Mouse (Mus musculus) midbrain, postnatal 0 days (tissue): ENCODE data around the gene Tomm34. TPM values are rescaled to one million over a fixed set of nuclear protein-coding genes. Genes with fewer than 3 reads are reported as not detected.
A peak's percentile ranks its signal among the peaks of the same experiment; 100 is the strongest.

ENCODE experiments used
- ATAC-seq: fragments of 200-750 bp; cut with Nextera tagmentation; 2 replicates; pipeline ENCODE4 v1.8.0; 2017; ENCODE audit warnings: moderate number of reproducible peaks, mild to moderate bottlenecking, moderate TSS enrichment, moderate library complexity; ENCODE audit not compliant: low FRiP score
- DNase-seq: peaks from one replicate; pipeline ENCODE4 v3.0.0-alpha.2; 2015; ENCODE audit warnings: low spot score
- H3K27ac ChIP-seq: fragments of 300-500 bp; sonication (generic); 2 replicates; pipeline ENCODE4 v1.5.1; 2014; ENCODE audit warnings: low read depth, mild to moderate bottlenecking, low read length, mixed read lengths
- H3K27me3 ChIP-seq: fragments of 300-500 bp; sonication (generic); 2 replicates; pipeline ENCODE4 v1.6.1; 2014; ENCODE audit warnings: low read length, control low read depth, mixed read lengths; ENCODE audit not compliant: insufficient read depth
- H3K36me3 ChIP-seq: fragments of 300-500 bp; sonication (generic); 2 replicates; pipeline ENCODE4 v1.6.1; 2014; ENCODE audit warnings: low read length, control low read depth, mixed read lengths; ENCODE audit not compliant: insufficient read depth
- H3K4me1 ChIP-seq: fragments of 300-500 bp; sonication (generic); 2 replicates; pipeline ENCODE4 v1.6.1; 2014; ENCODE audit warnings: mild to moderate bottlenecking, control low read depth, antibody characterized with exemption, low read length, mixed read lengths; ENCODE audit not compliant: insufficient read depth
- H3K4me2 ChIP-seq: fragments of 300-500 bp; sonication (generic); 2 replicates; pipeline ENCODE4 v1.6.1; 2014; ENCODE audit warnings: low read depth, mild to moderate bottlenecking, low read length, mixed read lengths; ENCODE audit not compliant: poor library complexity, severe bottlenecking
- H3K4me3 ChIP-seq: fragments of 300-500 bp; sonication (generic); 2 replicates; pipeline ENCODE4 v1.5.1; 2014; ENCODE audit warnings: low read depth, mild to moderate bottlenecking, low read length, moderate library complexity
- H3K9ac ChIP-seq: fragments of 300-500 bp; sonication (generic); replicated peaks from 2 replicates; pipeline ENCODE4 v1.6.1; 2014; ENCODE audit warnings: mild to moderate bottlenecking, low read length, moderate library complexity, mixed read lengths; ENCODE audit not compliant: poor library complexity, severe bottlenecking
- H3K9me3 ChIP-seq: fragments of 300-500 bp; sonication (generic); 2 replicates; pipeline ENCODE4 v1.6.1; 2016; ENCODE audit warnings: low read length, control low read depth
- CTCF ChIP-seq: IDR thresholded peaks from 2 replicates; pipeline ENCODE4 v1.5.1; 2016; ENCODE audit warnings: antibody characterized with exemption, mild to moderate bottlenecking
- WGBS: fragments of 180-500 bp; shearing (Covaris S2); extraction: QIAGEN DNeasy Blood & Tissue Kit; methylation state at CpG from one replicate; pipeline ENCODE4 v1.1.7; 2014; 5-methylcytosine and 5-hydroxymethylcytosine counted together
- polyA plus RNA-seq: library from polyadenylated mRNA; unstranded; fragments of >200 nt; fragmentation: Nextera tagmentation; extraction: Ambion mirVana; gene quantifications from 2 replicates; pipeline ENCODE4 v1.2.1, GENCODE M21; 2015
- total RNA-seq: library from RNA; depleted of rRNA; stranded (reverse); fragments of >200 nt; gene quantifications from 2 replicates; pipeline ENCODE4 v1.2.3, GENCODE M21; 2014

Tomm34 gene
- total and polyA plus RNA-seq, 2 experiments from 2014 or later = 34.7 to 46.7 TPM

- peaks cover 24% of the 10 kb centered on the region for H3K36me3 ChIP-seq
- no peak for ATAC-seq
- 95% methylated on average over 11 of the region's 11 CpGs for WGBS
Measured at GRCm38 (mm10) chr2:164098603-164099250, 27.8 kb upstream of the Tomm34 start.

DNA sequence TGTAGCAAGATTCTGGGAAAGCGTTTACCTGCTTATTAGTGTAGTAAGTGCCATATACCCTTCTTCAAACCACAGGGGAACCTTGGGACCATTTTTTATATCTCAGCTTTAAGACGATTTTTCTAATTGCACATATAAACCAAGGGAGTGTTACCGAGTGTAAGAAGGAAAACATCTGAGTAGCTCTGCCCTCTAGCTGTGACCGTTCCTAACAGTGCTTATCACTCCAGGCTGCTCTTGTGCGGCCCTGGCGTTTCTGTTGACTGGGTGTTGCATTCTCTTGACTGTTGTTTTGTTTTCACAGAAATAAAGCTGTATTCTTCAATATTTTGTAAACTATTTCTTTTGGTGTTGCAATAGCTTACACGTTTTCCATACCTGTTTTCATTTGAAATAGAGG is 23.2 kb upstream of the Tomm34 start:
- H3K27ac ChIP-seq = no peak overlapping the region
- H3K9me3 ChIP-seq = no peaks in the 10 kb centered on the region
- WGBS = 85% methylated on average over 7 of the region's 7 CpGs
- no peak overlapping the region for H3K9ac ChIP-seq
- no peak for DNase-seq
- H3K4me3 ChIP-seq = no peak overlapping the region
- no peaks in the 10 kb centered on the region for H3K4me1 ChIP-seq
- H3K27me3 ChIP-seq = no peaks in the 10 kb centered on the region
- no peak overlapping the region for H3K4me2 ChIP-seq
- ATAC-seq = no peak
- H3K36me3 ChIP-seq = peaks cover 20% of the 10 kb centered on the region
- peak; percentile 9; the same call in 1 of the 2 replicates for TF ChIP-seq CTCF

More at GRCm38 (mm10) chr2:164098603-164099250, 27.8 kb upstream of the Tomm34 start:
- no peak for DNase-seq
- Histone ChIP-seq H3K4me2 (no peak overlapping the region), H3K27me3 (no peaks in the 10 kb centered on the region), H3K9ac (no peak overlapping the region), H3K4me3 (no peak overlapping the region), H3K9me3 (no peaks in the 10 kb centered on the region), H3K27ac (no peak overlapping the region), H3K4me1 (no peaks in the 10 kb centered on the region)
- TF ChIP-seq CTCF = no peak

- Histone ChIP-seq H3K9ac (no peak overlapping the region), H3K9me3 (no peaks in the 10 kb centered on the region), H3K36me3 (peaks cover 32% of the 10 kb centered on the region), H3K27me3 (no peaks in the 10 kb centered on the region), H3K27ac (no peak overlapping the region), H3K4me1 (no peaks in the 10 kb centered on the region), H3K4me2 (no peak overlapping the region), H3K4me3 (no peak overlapping the region)
- no peak for TF ChIP-seq CTCF
- ATAC-seq = no peak
- DNase-seq = no peak
- whole genome bisulfite sequencing = 87% methylated on average over 4 of the region's 4 CpGs
Measured at GRCm38 (mm10) chr2:164089508-164089907, 18.5 kb upstream of the Tomm34 start.

DNA sequence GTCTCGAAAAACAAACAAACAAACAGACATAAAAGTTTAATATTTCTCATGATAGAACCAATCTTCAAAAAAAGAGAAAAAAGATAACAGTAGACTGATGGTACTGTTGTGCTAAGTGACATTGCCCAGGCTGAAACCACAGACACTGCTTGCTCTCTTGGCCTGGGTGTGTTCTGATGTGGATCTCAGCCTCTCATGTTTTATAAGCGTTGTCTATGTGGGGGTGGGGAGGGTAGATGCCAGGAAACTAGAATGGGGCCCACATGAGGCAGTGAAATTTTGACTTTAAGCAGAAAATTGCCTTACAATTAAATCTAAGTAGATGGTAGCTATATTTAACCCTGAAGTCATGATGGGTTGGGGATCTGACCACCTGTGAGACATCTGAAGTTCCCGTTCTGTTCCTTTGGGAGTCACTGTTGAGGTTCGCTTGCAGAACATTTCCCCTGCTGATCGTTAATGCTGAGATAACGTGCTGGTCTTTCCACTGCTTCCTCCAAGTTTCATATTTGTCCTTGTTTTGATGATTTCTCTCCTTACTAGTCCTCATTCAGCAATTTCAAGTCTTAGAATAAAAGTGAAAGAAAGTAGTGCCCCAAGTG is 16.5 kb upstream of the Tomm34 start:
- no peak for TF ChIP-seq CTCF
- WGBS = 83% methylated on average over 6 of the region's 6 CpGs
- no peak for ATAC-seq
- Histone ChIP-seq H3K9me3 (no peaks in the 10 kb centered on the region), H3K4me3 (no peak overlapping the region), H3K27ac (no peak overlapping the region), H3K9ac (no peak overlapping the region), H3K36me3 (peaks cover 44% of the 10 kb centered on the region), H3K4me2 (no peak overlapping the region), H3K4me1 (no peaks in the 10 kb centered on the region), H3K27me3 (no peaks in the 10 kb centered on the region)
- no peak for DNase-seq

DNA sequence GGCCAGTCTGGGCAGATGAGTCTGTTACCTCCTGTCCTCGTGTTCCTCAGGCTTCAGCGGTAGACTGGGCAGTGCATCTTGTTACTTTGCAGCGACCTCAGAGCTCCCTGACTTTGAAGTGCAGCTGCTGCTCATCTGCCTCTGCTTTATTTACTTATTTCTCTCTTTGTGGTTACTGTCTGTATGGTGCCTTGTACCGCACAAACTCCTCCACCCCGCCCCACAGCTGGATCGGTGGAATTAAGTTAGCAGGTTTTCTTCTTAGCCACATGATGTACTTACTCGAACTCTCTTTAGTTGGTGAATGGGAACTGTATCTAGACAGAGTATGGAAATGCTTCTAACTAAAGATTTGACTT is 13.4 kb upstream of the Tomm34 start:
- H3K4me1 ChIP-seq = no peaks in the 10 kb centered on the region
- H3K27me3 ChIP-seq = no peaks in the 10 kb centered on the region
- H3K4me3 ChIP-seq = no peak overlapping the region
- H3K4me2 ChIP-seq = no peak overlapping the region
- no peak overlapping the region for H3K27ac ChIP-seq
- H3K9ac ChIP-seq = no peak overlapping the region
- no peaks in the 10 kb centered on the region for H3K9me3 ChIP-seq
- ATAC-seq (no peak), DNase-seq (no peak)
- TF ChIP-seq CTCF = no peak
- H3K36me3 ChIP-seq = peaks cover 59% of the 10 kb centered on the region
- 89% methylated on average over 7 of the region's 7 CpGs for whole genome bisulfite sequencing

DNA sequence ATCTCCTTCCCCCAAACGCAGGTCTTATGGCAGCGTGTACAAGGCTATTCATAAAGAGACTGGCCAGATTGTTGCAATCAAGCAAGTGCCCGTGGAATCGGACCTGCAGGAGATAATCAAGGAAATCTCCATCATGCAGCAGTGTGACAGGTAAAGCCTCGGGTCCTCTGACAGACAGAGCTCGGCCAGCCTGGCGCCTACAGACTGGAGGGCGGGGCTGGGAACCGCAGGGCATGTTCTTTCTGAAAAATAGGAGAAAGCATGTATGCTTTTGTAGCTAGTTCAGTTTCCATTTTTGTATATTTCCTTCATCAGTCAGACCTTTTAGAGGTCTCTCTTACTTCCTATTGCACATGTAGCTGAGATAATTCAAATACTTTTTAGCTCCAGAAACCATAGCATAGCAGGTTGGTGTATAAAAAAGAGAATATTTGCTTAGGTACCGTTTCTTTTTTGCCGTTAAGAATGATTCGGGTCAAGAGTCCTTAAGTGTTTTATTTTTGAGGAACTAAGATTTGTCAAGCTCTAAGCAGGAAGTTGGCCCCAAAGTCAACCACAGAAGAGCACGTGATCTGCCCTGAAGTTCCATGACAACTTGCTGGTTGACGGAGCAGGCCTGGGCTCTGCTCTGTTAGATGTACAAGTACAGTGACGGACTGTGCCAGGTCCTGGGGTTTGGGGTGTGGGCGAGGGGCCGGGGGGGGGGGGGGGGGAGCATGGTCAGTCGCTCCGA is 12.8 kb upstream of the Tomm34 start:
- H3K27ac ChIP-seq = no peak overlapping the region
- no peaks in the 10 kb centered on the region for H3K27me3 ChIP-seq
- H3K9me3 ChIP-seq = no peaks in the 10 kb centered on the region
- H3K9ac ChIP-seq = no peak overlapping the region
- H3K4me2 ChIP-seq = no peak overlapping the region
- ATAC-seq = no peak
- no peak for TF ChIP-seq CTCF
- no peak for DNase-seq
- peaks cover 54% of the 10 kb centered on the region for H3K36me3 ChIP-seq
- H3K4me1 ChIP-seq = no peaks in the 10 kb centered on the region
- H3K4me3 ChIP-seq = no peak overlapping the region
- 93% methylated on average over 17 of the region's 19 CpGs for WGBS
